ENCODE assay signal across 9 mouse cellular contexts in genomic region chr16:22430211-22430951, GRCm38 (mm10). TPM values are rescaled to one million over a fixed set of nuclear protein-coding genes. Genes with fewer than 3 reads are reported as not detected.
DNase-seq lines count a peak whose midpoint lies in the region; ATAC-seq and TF ChIP-seq lines count a peak whose summit lies in the region.
"Had no signal": no experiment of that assay in that cellular context is flagged by ENCODE, and none has a peak within 500 bp of the region (broad histone marks: within the 10 kb centered on the region; RNA-seq: fewer than 3 reads in every experiment).

No protein-coding gene starts in this region.

- 38% methylated on average over 16 of the region's 16 CpGs for WGBS in lung, embryonic 16.5 days
- WGBS in lung, postnatal 0 days, result 47% methylated on average over 16 of the region's 16 CpGs
- 54% methylated on average over 16 of the region's 16 CpGs for WGBS in limb, embryonic 14.5 days
- 63% methylated on average over 16 of the region's 16 CpGs for WGBS in kidney, embryonic 16.5 days

- intact Hi-C loops in gastrocnemius, postnatal 14 days (cut with DNase I; ENCODE audit: low total_unique reads), result no loop called here

- H3K27ac ChIP-seq in lung, embryonic 16.5 days (ENCODE audit: low read length), result peak overlapping the region; percentile 76
- no peak overlapping the region for H3K27ac ChIP-seq in lung, postnatal 0 days (ENCODE audit: low read length)
- H3K27ac ChIP-seq in limb, embryonic 14.5 days (replicated peaks; ENCODE audit: low read depth, low read length), result 0 out of 2 replicates have a peak overlapping the region, but pooled peaks have one; percentile 46
- no peak overlapping the region for H3K27ac ChIP-seq in kidney, embryonic 16.5 days (ENCODE audit: low read length)

- peaks cover 4% of the 10 kb centered on the region; the same call in 1 of the 2 replicates for H3K36me3 ChIP-seq in lung, embryonic 16.5 days (ENCODE audit: control insufficient read depth, insufficient read depth, low read length)
- no peaks in the 10 kb centered on the region for H3K36me3 ChIP-seq in lung, postnatal 0 days (ENCODE audit: insufficient read depth, low read length)
- peaks cover 13% of the 10 kb centered on the region for H3K36me3 ChIP-seq in limb, embryonic 14.5 days (ENCODE audit: control insufficient read depth, insufficient read depth, low read length)
- H3K36me3 ChIP-seq in kidney, embryonic 16.5 days (ENCODE audit: insufficient read depth, low read length), result peaks cover 6% of the 10 kb centered on the region; the same call in 1 of the 2 replicates

- H3K9ac ChIP-seq in lung, embryonic 16.5 days (ENCODE audit: low read length), result peak overlapping the region; percentile 36
- H3K9ac ChIP-seq in lung, postnatal 0 days (replicated peaks; ENCODE audit: low read depth), result no peak overlapping the region
- no peak overlapping the region for H3K9ac ChIP-seq in limb, embryonic 14.5 days (ENCODE audit: low read depth, low read length, severe bottlenecking)
- no peak overlapping the region for H3K9ac ChIP-seq in kidney, embryonic 16.5 days (replicated peaks; ENCODE audit: low read length)

- no peak for TF ChIP-seq EP300 in lung, postnatal 0 days (IDR thresholded peaks at IDR 0.05)

- no peak for ATAC-seq in lung, embryonic 16.5 days (ENCODE audit: low read depth)
- no peak for ATAC-seq in lung, postnatal 0 days
- no peak for ATAC-seq in limb, embryonic 14.5 days (ENCODE audit: low FRiP score, low read depth)
- ATAC-seq in kidney, embryonic 16.5 days (ENCODE audit: low FRiP score, low TSS enrichment), result no peak

- H3K27me3 ChIP-seq in lung, embryonic 16.5 days (ENCODE audit: control insufficient read depth, insufficient read depth, low read depth, low read length), result no peaks in the 10 kb centered on the region
- H3K27me3 ChIP-seq in lung, postnatal 0 days (replicated peaks; ENCODE audit: insufficient read depth, low read length), result no peaks in the 10 kb centered on the region
- no peaks in the 10 kb centered on the region for H3K27me3 ChIP-seq in limb, embryonic 14.5 days (ENCODE audit: control insufficient read depth, insufficient read depth, low read length)
- no peaks in the 10 kb centered on the region for H3K27me3 ChIP-seq in kidney, embryonic 16.5 days (ENCODE audit: insufficient read depth, low read length)
- H3K27me3 ChIP-seq: megakaryocyte, embryonic 14.5 days had no signal

- H3K4me3 ChIP-seq in lung, embryonic 16.5 days (ENCODE audit: low read length), result no peak overlapping the region
- no peak overlapping the region for H3K4me3 ChIP-seq in lung, postnatal 0 days (ENCODE audit: low read depth, low read length)
- no peak overlapping the region for H3K4me3 ChIP-seq in limb, embryonic 14.5 days (replicated peaks; ENCODE audit: low read length)
- no peak overlapping the region for H3K4me3 ChIP-seq in kidney, embryonic 16.5 days (ENCODE audit: low read length)
- H3K4me3 ChIP-seq: megakaryocyte, embryonic 14.5 days had no signal

- DNase-seq in lung, postnatal 0 days (ENCODE audit: low spot score), result no peak
- DNase-seq in cerebellum, adult 9-10 months, result peak; percentile 93
- DNase-seq in gastrocnemius, postnatal 14 days, result peak; percentile 31
- peak; percentile 27 for DNase-seq in limb, embryonic 14.5 days (ENCODE audit: low spot score)
- DNase-seq in ovary, postnatal 36 days (ENCODE audit: low spot score), result no peak
- no peak for DNase-seq in urinary bladder, adult 2 months (ENCODE audit: low spot score)

- TF ChIP-seq CTCF in lung, postnatal 0 days (IDR thresholded peaks at IDR 0.05), result no peak

- peaks cover 33% of the 10 kb centered on the region for H3K4me1 ChIP-seq in lung, embryonic 16.5 days (replicated peaks; ENCODE audit: control insufficient read depth, insufficient read depth, low read length)
- no peaks in the 10 kb centered on the region; the same call in 1 of the 2 replicates for H3K4me1 ChIP-seq in lung, postnatal 0 days (ENCODE audit: insufficient read depth, low read depth, low read length)
- peaks cover 34% of the 10 kb centered on the region for H3K4me1 ChIP-seq in limb, embryonic 14.5 days (ENCODE audit: control insufficient read depth, insufficient read depth, low read length)
- H3K4me1 ChIP-seq in kidney, embryonic 16.5 days (ENCODE audit: insufficient read depth, low read length), result peaks cover 40% of the 10 kb centered on the region

- peak overlapping the region; percentile 21; the same call in 1 of the 2 replicates for H3K4me2 ChIP-seq in lung, embryonic 16.5 days (ENCODE audit: low read depth, low read length)
- H3K4me2 ChIP-seq in lung, postnatal 0 days (replicated peaks; ENCODE audit: low read depth, low read length), result no peak overlapping the region
- H3K4me2 ChIP-seq in limb, embryonic 14.5 days (replicated peaks; ENCODE audit: low read depth, low read length, severe bottlenecking), result no peak overlapping the region
- H3K4me2 ChIP-seq in kidney, embryonic 16.5 days (replicated peaks; ENCODE audit: low read depth, low read length), result no peak overlapping the region

- no peak for TF ChIP-seq POLR2A in limb, embryonic 14.5 days (IDR thresholded peaks at IDR 0.05; ENCODE audit: borderline replicate concordance, extremely low read depth, insufficient read depth, insufficient read length)

- H3K9me3 ChIP-seq in lung, embryonic 16.5 days (ENCODE audit: control insufficient read depth, low read length), result no peaks in the 10 kb centered on the region
- no peaks in the 10 kb centered on the region for H3K9me3 ChIP-seq in lung, postnatal 0 days (ENCODE audit: low read length)
- no peaks in the 10 kb centered on the region for H3K9me3 ChIP-seq in limb, embryonic 14.5 days (ENCODE audit: control insufficient read depth, low read length)
- no peaks in the 10 kb centered on the region for H3K9me3 ChIP-seq in kidney, embryonic 16.5 days (ENCODE audit: low read length)
- H3K9me3 ChIP-seq: megakaryocyte, embryonic 14.5 days had no signal

RNA-seq across cellular contexts. Expression of gene Etv5, which starts 9.1 kb away (rescaled TPM):
- polyA plus RNA-seq in lung, embryonic 16.5 days (2015; fragmentation: Nextera tagmentation; extraction: Ambion mirVana), result 188 and 201 TPM in 2 replicates
- 76.7 and 78.5 TPM in 2 replicates for polyA plus RNA-seq in lung, postnatal 0 days (2015; fragmentation: Nextera tagmentation; extraction: Ambion mirVana)
- 10 to 100 TPM; 17.8 to 18.2 TPM for total RNA-seq in gastrocnemius, postnatal 14 days (2021)
- 39.0 and 49.4 TPM in 2 replicates for polyA plus RNA-seq in limb, embryonic 14.5 days (2012; rRNA removed)
- 35.3 and 36.8 TPM in 2 replicates for polyA plus RNA-seq in limb, embryonic 14.5 days (2014; fragmentation: Nextera tagmentation; extraction: Ambion mirVana)
- polyA plus RNA-seq in urinary bladder, adult 2 months (2012; rRNA removed), result 14.8 and 15.9 TPM in 2 replicates
- 59.9 and 64.6 TPM in 2 replicates for polyA plus RNA-seq in kidney, embryonic 16.5 days (2015; fragmentation: Nextera tagmentation; extraction: Ambion mirVana)

Comparison
In these comparisons a context has a peak if more than half of its experiments do, and no peak if none do; other contexts are left out.
1. H3K27ac ChIP-seq: peak in lung, embryonic 16.5 days (single experiment) and limb, embryonic 14.5 days (single experiment); none in lung, postnatal 0 days (single experiment) and kidney, embryonic 16.5 days (single experiment).
2. DNase-seq: peak in cerebellum, adult 9-10 months (single experiment), gastrocnemius, postnatal 14 days (single experiment) and limb, embryonic 14.5 days (single experiment); none in lung, postnatal 0 days (single experiment), ovary, postnatal 36 days (single experiment) and urinary bladder, adult 2 months (single experiment).